Mouse (Mus musculus) v-Abl transformed pro-B cells (cell line): Measurements from ENCODE around the gene Tmem104.

Source experiments
- in situ Hi-C, 2 experiments: fragments of 400-800 bp; cut with MboI; formaldehyde crosslinking; loops; one replicate each; pipeline ENCODE4 v1.15.1; 2025; ENCODE audit not compliant: unreplicated experiment in 2 of 2

Gene Tmem104

DNA sequence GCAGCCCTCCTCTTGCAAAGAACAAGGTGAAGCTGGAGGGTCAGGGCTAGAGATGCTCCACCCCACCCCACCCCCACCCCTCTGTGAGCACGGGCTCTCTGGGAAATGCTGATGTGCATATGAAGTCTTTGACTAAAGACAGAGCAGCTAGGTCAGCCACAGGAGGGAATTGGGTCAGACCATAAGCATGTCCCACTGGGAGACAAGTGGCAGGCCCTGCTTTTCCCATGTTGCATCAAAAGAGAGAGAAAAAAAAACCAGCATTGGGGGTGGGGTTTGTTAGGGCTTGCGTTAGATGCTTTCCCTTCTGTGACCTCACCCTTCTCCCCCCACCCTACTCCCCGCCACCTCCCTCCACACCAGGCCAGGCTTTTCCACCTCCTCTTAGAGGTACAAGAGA, 60.0 kb downstream of the Tmem104 start:
- in situ Hi-C loops = no loop called here

DNA sequence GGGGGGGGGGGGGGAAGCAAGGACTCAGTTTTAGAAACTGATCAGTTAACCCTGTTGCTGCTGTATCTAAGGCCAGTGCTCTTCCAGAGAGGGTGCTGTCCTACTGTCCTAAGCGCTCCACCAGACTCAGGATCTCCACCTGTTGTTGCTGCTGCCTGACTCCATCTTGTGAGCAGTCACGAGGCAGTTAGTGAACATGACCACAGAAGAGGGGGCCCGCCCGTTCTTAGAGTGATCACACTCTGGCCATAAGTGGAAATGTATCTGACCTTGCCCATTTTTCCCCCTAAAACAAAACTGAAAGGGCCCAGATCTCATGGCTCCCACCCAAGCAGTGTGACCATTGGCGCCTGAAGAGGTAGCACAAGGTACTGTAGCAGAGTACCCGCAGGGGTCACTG, 60.7 kb downstream of the Tmem104 start:
- in situ Hi-C loops = no loop called here

DNA sequence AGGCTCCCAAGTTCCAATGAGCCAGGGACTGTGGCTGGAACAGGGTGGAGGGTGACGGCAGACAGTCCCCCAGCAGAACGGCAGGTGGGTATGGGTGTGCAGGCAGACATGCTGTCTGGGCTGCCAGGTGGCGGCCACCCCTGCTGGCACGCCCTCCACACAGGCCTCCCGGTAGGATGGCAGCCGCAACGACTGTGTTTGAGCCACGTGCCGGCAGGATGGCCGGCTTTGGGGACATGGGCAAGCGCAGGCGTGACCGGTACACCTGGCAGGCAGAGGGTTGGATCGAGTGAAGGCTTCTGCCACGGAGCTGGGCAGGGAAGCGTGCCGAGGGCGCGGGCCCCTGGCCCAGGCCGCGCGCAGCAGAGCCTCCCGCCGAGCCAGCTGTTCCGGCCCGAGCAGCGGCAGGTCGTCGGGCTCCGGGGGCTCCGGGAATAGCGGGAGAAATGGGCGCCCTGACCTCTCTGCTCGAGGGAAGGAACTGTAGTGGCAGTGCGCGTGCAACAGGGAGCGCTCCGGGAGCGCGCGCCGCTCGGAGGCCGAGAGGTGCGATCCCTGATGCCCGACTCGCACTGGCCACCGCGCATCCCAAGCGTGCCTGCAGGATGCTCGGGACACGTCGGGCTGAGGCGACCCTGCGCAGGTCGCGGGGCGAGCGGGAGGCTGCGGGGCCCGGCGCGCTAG, 62.6 kb downstream of the Tmem104 start:
- in situ Hi-C loops = loop anchor here in 1 of 2 experiments (25.0 kb wide), 1 partner anchor 88 kb away; the partner anchor contains the start of gene Slc9a3r1

DNA sequence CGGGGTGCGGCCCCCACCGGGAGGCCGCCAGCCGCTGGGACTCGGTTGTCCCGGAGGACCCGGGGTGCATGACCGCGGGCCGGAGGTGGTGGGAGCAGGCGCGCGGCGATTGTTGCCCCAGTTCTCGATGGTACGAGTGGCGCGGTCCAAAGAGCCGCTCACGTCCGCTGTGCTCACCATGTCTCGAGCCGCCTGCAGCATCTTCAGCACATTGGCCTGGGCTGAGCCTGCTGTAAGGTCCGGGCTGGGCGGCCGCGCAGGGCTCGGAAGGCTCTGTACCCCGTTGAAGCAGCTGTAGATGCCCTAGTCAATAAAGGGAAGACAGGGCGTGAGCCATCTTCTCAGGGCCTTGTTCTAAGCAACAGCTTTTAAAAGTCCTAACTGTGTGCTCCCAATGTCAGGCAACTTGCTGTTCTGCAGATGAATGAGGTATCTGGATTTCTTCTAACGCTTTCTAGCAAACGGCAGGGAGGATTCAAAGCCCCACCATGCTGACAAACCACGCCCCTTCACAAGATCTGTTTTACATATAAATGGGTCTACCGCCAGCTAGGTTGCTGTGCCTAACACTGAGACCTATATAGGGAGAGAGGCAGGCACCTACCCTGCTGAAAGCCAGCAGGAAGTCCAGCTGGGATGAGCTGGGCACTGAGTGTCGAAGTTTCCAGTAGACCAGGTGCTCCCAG, 63.3 kb downstream of the Tmem104 start:
- in situ Hi-C loops = loop anchor here in 1 of 2 experiments (25.0 kb wide), 1 partner anchor 88 kb away; the partner anchor contains the start of gene Slc9a3r1

DNA sequence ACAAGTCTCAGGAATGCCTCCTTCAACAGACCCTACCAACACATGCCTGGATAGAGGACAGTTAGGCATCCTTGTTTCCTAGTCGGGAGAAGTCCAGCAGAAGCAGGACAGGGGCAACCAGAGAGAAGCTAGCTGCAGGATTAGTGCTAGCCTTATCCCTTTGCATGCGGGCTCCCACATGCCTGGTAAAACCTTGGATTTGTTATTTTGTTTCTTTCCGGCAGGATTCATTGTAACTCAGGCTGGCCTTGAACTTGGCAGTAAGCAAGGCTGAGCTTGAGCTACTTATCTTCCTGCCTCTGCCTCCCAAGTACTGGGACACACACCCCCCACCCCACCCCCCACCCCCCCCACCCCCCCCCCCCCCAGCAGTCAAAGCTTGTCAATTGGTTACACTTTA, 64.0 kb downstream of the Tmem104 start:
- in situ Hi-C loops = loop anchor here in 1 of 2 experiments (25.0 kb wide), 1 partner anchor 89 kb away; the partner anchor contains the start of gene Slc9a3r1

DNA sequence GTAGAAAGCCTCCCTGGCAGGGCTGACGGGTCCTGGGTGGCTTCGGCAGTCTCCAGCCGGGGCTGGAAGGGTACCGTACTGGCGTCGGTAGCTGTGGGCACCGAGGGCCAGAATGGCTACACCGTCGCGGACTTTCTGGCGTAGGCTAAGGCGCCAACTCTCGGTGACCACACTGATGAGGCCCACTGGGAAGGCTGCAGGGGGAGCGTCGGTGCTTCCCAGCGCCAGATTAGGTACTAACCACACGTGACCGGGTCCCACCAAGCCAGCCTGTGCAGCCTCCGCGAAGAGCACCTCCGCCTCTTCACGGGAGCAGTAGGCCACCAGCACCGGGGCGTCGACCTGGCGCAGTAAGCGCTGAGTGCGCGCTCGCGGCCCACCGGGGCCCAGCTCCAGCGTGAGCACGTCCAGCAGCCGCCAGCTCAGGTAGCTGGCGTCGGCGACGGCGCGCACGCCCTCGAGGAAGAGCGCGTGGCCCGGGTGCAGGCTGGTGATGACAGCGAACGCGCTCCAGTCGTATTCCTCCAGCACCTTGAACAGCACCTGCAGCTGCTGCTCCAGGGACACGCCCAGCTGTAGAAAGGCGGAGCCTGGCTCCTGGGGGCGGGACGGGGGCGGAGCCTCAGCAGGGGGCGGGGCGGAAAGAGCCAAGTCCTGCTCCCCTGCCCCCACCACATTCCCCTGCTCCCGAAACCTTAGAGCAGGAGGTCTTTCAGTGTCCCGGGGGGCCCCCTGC, 70.7 kb downstream of the Tmem104 start:
- in situ Hi-C loops = loop anchor here in 1 of 2 experiments (25.0 kb wide), 1 partner anchor 96 kb away; the partner anchor contains the start of gene Slc9a3r1

DNA sequence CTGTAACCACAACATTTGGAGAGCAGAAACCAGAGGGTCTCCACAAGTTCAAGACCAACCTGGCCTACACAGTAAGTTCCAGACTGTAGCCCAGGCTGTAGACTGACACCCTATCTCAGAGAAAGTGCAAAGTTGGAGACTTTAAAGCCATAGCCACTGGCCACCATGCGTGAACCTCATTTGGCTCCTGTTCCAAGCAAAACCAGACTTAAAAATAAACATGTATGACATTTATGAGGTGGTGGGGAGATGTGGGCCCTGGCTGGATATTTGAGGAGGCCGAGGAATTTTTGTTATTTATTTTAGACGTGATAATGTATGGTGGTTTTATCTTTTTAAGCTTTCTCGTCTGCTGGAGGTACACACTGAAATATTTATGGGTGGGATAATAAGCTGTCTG, 71.8 kb downstream of the Tmem104 start:
- in situ Hi-C loops = loop anchor here in 1 of 2 experiments (25.0 kb wide), 1 partner anchor 97 kb away; the partner anchor contains the start of gene Slc9a3r1

DNA sequence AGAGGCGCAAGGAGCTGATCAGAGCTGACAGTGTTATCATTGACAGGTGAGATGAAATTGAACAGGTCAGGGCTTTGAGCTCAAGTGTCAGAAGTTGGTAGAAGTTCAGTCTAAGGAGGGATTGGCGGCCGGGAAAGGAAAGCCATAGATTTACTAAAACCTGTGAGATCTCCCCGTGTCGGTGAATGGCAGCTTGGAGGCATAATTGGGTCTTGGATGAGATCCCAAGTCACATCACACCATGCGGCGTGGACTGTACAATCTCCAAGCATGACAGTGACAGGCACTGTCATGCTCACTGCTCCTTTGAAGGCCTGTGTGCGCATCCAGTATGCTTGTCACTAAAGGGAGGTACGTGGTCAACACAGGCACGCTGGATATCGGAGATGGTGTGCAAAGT, 75.7 kb downstream of the Tmem104 start:
- in situ Hi-C loops = loop anchor here in 1 of 2 experiments (25.0 kb wide), 1 partner anchor 101 kb away; the partner anchor contains the start of gene Slc9a3r1

DNA sequence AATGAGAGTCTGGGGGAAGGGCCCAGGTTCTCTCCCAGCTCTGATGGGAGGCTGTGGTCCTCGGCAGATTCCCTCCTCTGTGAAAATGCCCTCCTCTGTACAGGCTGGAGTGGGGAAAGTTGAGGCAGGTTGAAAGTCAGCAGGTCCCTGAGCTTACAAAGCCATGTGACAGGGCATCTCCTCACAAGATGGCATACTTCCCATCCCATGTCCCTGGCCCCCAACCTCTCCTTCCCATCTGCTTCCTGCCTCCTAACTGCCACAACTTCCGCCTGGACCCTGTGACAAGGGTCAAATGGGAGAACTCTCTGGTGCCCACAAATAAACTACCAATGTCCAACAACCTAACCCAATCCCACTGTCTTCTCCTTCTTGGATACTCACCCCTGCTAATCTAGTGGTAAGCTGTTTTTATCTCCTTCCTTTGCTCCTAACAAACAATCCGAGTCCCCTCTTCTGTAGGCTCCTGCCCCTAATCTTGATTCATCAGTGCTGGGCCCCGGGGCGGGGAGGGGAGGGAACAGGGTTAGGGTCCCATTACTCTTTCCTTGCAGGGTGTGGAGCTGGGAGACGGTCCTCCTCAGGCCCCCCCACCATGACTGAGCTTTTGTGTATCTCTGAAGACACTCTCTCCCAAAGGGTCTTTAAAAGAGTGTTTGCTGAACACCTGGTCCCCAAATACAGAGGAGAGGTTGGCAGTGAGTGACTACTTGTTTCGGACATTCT, 77.0 kb downstream of the Tmem104 start:
- in situ Hi-C loops = loop anchor here in 1 of 2 experiments (25.0 kb wide), 1 partner anchor 102 kb away; the partner anchor contains the start of gene Slc9a3r1

DNA sequence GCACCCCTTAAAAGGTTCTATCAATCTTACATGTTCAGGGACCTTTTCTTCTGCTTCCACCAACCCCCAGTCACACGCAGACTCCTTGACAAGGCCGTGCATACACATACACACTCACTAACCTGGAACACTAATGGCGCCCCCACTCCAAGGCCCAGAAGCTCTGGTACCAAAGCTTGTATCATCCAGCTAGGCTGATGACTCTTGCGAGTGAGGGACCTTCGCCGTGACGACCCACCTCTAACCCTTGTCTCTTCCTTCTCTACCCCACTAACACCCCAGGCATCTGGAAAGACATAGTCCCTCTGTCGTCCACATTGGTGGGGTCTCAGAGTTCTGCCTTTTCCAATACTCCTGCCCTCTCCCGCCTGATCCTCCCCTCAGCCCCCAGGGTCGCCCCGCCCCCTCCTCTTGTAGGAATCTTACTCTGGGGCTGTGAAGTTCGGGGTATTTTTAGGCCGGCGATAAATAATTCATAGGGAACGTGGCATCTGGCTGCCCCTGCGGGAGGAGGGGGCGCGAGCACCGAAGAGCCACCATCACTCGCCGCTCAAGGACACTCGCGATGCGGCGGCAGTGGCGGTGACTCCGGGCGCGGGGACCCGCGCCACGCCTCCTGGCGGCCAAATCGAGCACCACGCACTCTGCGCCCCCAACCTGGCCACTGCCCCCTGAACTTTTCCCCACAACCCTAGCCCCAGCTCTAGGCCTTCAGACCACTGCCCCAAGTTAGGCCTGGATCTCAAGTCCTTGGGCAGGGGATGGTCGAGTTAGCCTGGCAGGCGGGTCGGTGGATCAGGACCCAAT, 77.8 kb downstream of the Tmem104 start:
- in situ Hi-C loops = loop anchor here (5.0 to 25.0 kb wide), 3 partner anchors 33 to 103 kb away; partner anchors contain the start of gene Slc9a3r1 (in 1 of the 2)

DNA sequence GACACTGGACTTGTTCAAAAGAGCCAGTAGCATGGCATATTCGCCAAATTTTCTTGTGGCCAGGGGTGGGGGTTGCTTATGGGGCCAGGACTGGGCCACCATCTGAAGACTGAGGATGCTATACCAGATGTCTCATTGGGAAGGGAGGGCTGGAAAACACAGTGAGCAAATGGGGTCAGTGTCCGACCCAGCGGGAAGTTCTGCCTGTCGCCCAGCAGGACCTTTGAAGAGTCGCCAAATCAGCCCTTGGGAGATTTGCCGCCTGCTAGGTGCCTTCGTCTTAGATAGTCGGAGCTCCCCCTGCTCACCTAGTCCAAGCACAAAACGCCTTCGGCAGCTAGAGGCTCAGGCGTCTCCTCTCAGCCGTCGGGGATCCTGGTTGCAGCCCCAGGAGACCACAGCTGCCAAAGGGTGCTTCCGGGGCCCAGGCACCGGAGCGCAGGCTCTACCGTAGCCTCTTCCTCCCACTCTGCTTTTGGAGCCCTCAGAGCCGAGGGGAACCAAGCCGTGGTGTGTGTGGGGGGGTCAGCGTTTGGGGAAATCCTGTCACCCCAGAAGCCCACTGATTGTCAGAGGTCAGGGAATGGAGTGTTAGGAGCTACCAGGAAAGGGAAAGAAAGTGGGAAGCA, 78.6 kb downstream of the Tmem104 start:
- in situ Hi-C loops = loop anchor here (5.0 to 25.0 kb wide), 3 partner anchors 34 to 104 kb away; partner anchors contain the start of gene Slc9a3r1 (in 1 of the 2)

DNA sequence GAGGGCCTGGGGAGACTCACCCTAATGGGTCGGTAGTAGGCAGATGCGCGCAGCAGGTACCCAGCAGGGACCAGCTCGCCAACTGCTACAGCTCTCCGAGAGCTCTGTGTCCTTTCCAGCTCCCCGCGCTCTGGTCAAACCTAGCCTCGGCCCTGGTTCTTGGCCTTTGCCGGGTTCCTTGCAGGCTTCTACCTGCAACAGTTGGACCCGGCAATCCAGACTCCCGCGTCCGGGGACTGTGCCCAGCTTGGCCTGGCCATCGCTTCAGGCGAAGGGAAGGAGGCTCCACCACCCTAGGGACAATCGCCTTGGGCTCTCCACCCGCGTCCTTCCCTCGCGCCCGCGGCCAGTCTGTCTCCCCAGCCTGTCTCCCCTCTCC, 79.1 kb downstream of the Tmem104 start:
- in situ Hi-C loops = loop anchor here (5.0 to 25.0 kb wide), 3 partner anchors 34 to 104 kb away; partner anchors contain the start of gene Slc9a3r1 (in 1 of the 2)

DNA sequence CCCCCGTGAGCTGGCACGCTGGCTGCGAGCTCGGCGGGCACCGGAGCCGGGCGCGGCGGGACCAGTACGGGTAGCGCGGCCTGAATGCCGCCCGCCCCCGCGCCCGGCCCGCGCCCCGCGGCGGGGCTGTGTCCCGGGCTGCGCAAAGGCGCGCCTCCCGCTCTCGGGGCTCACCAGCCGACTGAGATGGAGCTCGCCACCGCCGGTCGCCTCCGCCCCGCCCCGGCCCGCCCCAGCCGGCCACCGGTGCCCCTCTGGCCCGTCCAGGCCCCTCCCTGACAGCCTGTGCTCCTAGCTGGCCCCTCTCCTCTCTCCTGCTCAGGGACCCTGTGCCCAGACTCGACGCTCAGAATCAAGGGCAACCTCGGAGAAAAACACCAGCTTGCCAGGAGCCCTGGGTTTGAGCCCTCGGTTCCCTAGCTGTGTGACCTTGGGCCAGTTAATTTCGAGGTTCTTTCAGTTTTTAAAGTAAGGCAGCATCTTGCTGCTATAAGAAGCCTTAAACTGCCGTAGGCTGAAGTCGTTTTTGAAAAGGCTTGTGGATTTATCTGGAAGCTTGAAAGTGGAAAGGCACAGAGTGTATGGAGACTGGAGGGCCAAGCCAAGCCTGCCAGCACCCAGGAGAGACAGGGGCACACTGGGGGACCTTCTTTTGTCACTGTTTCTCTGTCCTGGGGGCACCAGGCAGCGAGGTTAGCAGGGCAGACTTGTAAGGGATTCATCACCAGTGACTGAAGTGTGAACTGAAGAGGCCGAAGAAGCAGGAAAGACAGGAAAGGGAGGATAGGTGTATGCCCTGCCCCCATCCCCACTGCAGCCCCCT, 80.0 kb downstream of the Tmem104 start, which contains the start of gene Grin2c:
TSS of gene Grin2c (minus strand) at position 183 of the 823 bp plus-strand sequence.
- in situ Hi-C loops = loop anchor here (5.0 to 25.0 kb wide), 3 partner anchors 35 to 105 kb away; partner anchors contain the start of gene Slc9a3r1 (in 1 of the 2)

DNA sequence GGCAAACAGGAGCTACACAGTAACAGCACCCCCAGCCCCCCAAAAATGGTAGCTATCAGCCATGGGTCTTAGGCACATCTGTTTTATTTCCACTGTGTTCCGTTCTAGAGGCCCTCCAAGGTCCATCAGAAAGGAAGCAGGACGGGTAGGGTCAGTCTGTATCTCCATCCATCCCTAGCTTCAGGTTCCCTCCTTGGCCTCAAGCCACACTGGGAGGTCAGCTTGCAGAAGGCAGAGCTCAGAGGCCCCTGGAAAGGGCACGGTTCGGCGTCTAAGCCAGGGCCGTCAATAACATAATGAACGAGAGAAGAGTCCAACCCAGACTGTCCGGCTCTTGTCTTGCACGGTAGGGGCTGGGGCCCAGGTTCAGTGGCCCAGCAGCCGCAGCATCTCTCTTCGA, 80.7 kb downstream of the Tmem104 start:
- in situ Hi-C loops = loop anchor here (5.0 to 25.0 kb wide), 3 partner anchors 36 to 106 kb away; partner anchors contain the start of gene Slc9a3r1 (in 1 of the 2)

DNA sequence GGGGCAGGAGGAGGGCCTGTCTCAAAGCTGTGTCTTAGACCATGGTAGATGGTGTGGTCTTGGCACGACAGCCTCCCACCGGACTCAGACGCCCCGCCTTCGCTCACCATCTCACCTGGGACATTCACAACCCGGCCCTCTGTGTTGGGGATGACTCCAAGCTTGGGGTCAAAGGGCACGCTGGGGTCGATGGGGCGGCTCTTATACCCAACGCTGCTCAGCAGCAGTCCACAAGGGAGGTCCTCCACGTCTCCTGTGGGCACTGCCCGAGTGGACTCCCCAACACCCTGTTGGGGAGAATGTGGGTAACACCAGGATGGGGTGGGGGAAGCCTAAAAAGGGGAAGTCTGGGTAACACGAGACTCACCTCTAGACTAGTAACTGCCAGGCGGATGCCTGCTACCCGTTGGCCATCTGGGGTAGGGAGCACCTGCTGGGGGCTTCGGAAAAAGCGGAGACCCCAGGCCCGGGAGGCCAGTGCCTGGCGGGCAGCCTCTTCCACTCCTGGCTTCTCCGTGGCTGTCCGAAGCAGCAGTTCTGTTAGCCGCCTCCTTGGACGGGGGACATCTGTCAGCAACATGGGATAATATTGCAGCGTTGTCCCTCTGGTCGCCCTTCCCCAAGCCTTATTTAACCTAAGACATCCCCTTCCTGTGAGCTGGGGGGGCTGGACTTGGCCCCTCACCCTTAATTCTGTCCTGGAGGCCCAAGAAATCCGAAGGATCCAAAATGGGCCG, 82.2 kb downstream of the Tmem104 start:
- in situ Hi-C loops = loop anchor here (5.0 to 25.0 kb wide), 5 partner anchors 37 to 187 kb away; partner anchors contain the start of genes Rab37 (in 1 of the 2) and Slc9a3r1 (in 1 of the 2)

DNA sequence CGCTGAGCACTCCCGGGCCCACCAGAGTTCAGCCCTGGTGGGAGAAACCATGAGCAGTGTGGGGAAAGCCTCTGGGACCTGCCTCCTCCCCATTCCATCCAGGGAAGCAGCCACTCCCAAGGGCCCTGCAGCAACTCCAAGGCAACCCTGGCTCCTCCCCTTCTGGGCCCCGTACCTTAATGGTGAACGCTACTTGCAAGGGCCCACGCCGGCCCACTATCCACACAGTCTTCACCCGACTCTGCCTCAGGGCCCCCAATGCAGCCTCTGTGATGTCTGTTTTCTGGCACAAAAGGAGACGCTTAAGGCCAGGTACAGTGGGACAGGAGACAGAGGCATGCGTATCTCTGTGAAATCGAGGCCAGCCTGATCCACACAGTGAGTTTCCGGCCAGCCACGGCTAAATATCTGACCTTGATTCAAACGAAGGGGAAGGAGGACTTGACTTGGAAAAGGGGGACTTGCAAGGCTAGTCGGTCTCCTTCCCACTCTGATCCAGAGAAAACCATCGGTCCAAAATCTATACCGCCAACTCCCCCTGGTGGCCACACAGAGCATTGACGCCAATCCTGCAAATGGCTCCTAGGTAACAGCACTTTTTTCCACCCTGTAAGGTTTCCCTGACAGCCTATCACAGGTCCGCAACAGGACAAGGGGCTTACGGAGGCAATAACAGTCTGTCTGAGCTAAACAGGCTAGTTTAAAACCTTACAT, 83.0 kb downstream of the Tmem104 start:
- in situ Hi-C loops = loop anchor here (5.0 to 25.0 kb wide), 4 partner anchors 68 to 188 kb away; partner anchors contain the start of genes Rab37 (in 1 of the 2) and Slc9a3r1 (in 1 of the 2)
